Mouse (Mus musculus) gastrocnemius, postnatal 25 days (tissue): ENCODE measurements around the gene Cyfip2. TPM values are rescaled to one million over a fixed set of nuclear protein-coding genes. Genes with fewer than 3 reads are reported as not detected.

Source experiments
- DNase-seq: peaks from one replicate; pipeline ENCODE4 v3.0.0; 2022
- total RNA-seq, 2 experiments: library from RNA; stranded (reverse); gene quantifications; 1 replicate in 1 of 2; 2 replicates in 1 of 2; pipeline ENCODE4 v1.2.3; 2021

The Cyfip2 gene
- total RNA-seq, 2 experiments from 2014 or later: 0.54 to 0.90 TPM

DNA sequence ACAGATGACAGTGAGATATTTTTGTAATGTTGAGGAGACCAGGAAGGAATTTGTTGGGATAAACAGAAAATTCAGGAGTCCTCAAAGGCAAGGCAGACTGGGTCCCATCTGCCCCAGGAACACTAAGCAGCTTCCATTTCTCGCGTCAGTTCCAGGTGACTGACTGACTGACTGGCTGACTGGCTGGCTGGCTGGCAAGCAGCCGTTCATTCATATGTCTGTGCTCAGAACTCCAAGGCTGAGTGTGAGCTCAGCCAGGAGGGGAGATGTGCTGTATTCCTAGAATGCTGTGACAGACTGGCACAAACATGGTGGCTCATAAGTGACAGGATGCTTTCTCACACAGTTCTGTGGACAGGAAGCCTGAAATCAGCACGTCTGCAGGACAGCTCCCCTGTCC is 78.7 kb downstream of the Cyfip2 start:
- DNase-seq: no peak

DNA sequence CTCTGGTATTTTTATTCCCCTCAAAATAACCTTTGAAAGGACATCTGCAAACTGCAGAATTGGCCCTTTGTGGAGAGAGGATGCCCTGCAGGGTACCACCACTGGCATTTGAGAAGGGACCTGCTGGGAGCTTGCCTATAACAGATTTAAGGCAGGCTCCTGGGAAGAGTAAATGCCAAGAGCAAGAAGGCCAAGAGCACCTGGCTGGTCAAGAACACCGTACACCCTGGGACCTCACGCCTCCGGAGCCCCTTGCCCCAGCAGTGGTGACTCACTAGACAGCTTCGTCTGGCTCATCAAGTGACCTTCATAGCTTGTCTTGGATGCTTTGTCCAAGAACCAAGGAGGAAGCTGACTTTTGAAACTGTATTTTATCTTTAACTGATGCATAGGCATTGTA is 79.9 kb downstream of the Cyfip2 start:
- no peak for DNase-seq

DNA sequence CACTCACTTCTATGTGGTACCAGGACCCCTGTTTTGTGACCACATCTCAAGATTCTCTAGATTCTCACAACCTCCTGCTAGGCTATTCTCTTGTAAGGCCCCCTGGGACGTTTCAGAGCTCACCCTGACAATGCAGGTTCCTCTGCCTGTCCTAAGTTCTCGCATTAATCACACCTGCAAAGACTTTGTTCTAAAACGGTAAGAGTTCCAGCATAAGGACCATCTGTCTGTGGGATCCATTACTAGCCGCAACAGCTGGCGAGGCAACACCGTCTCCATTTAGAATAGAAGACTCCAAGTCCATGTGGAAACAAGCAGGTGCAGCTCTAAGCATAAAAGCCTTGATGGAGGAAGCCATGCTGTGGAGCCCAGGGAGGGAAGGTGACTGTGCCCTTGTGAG is 82.5 kb downstream of the Cyfip2 start:
- DNase-seq: no peak

DNA sequence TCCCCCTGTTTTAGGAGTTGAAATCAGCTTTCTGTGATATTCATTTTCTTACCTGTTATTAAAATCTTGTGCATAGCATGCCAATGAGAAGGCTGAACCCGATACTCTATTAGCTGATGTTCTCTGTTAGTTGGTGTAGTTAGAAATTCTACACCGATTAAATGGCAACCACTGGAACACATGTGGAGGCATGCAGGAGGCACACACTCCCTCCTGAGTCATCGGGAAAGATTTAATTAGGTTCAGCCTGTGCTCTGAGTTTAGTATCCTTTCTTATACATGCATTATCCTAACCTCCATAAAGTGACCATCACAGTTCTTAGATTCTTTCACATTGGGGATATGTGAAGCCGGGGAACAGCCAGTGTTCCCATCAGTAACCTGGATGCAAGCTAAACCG is 87.3 kb downstream of the Cyfip2 start:
- no peak for DNase-seq

DNA sequence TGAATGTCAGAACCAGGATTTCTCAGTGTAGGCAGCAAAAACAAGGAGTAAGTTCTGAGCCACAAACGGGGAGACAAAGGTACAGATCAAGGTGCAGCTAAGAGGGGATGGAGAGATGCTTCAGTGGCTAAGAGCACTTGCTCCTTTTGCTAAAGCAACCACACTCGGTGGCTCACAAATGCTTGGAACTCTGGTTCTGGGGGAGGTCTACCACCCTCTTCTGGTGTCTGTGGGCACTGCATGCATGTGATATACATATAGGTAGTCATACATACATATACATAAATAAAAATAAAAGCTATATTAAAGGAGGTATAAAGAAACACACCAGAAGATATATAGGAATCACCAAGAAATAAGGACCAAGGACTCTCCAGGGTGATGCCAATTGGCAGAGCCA is 89.1 kb downstream of the Cyfip2 start:
- DNase-seq: no peak

DNA sequence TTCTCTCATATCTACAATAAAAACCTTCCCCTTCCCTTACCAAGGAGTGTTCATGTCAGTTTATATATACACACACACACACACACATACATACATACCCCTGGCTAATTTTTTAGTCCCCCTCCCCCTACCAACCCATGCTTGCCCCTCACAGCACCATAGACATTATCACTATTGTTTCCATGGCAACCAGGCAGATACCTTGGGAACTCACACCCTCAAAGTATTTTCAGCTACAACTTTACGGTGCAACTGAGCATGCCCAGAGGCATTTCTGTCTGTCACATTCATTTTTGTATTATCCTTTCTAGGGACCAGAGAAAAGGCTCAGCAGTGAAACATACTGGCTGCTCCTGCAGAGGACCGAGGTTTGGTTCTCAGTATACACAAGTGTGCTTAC is 92.4 kb downstream of the Cyfip2 start:
- DNase-seq: no peak

DNA sequence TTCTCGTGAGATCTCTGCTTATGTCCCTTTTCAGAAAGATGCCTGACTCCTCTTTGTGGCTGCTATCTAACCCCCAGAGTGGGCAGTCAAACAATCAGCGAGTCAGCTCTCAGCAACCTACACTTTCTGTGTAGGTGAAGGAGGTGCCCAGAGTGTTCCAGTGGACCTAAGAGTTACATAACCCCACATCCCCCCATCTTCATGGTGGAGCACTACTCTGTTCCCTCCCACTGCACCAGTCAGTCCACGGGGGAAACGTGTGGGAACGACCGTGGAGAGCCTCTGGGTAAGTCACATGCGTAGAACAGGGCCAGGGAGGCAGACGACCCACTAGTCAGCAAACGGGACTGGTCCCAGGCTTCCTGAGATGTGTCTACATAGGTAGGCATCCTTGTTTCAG is 93.3 kb downstream of the Cyfip2 start:
- DNase-seq: no peak

DNA sequence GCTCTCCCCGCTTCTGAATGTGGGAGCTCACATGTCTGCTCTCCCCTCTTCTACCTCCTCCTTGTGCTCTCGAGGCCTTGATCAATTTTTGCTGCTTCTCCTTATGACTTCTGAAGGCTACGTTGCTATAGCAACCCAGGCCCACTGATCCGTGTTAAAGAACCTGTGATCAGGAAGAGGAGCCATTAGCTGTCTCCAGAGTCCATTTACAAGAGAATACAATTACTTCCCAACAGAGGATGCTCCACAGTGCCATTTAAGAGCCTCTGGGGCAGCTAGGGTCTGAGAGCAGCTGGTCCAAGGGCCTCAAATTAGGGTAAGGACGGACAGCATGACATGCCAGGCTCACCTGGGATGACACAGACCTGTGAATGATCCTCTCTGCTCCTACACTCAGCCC is 94.1 kb downstream of the Cyfip2 start:
- no peak for DNase-seq

DNA sequence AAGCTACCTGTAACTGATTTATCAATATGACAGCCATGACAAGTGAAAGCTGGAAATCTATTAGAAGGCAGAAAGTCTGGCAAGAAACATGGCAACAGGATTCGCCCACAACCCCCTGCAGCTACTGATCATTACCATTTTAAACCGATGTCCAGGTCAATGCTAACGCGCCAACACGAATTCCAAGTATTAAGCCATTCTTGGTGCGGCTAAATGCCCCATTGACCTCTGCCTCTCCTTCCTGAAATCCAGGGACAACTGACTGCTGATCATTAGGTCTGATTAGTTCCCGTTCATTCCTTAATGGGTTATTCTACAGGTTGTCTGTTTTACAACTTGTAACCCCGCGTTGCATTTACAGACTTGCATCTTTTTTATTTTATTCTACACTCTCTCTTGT is 95.0 kb downstream of the Cyfip2 start:
- no peak for DNase-seq

DNA sequence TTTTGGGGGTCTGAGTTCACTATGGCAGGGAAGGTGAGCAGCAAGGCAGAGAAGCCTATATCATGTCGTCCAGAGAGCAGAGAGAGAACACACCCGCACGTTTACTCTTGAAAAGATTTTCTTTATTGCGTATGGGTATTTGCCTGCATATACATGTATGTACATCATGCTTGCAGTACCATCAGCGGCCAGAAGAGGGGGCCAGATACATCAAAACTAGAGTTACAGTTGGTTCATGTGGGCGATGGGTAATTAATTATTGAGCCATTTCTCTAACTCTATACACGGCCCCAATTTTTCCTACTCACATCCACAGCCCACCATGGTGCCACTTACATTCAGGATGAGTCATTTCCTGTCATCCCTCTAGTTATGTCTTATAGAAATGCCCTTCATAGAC is 96.0 kb downstream of the Cyfip2 start:
- no peak for DNase-seq

DNA sequence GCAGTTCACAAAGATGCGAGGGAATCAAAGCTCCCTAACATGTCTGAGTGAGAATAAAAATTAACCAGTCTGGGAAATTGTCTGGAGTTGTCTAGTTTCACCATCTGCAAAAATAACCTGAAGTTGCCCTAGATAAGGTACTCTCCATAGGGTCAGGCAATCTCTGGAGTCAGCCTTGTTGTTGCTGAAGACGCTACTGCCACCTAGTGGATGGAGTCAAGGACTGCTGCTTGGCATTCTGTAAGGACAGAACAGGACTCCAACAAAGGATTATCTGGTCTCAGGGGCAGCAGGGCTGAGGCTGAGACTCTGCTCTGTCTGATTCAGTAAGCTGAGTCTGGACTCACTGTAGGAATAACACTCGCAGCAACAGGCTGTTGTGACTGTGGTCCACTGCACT is 97.3 kb downstream of the Cyfip2 start:
- no peak for DNase-seq

DNA sequence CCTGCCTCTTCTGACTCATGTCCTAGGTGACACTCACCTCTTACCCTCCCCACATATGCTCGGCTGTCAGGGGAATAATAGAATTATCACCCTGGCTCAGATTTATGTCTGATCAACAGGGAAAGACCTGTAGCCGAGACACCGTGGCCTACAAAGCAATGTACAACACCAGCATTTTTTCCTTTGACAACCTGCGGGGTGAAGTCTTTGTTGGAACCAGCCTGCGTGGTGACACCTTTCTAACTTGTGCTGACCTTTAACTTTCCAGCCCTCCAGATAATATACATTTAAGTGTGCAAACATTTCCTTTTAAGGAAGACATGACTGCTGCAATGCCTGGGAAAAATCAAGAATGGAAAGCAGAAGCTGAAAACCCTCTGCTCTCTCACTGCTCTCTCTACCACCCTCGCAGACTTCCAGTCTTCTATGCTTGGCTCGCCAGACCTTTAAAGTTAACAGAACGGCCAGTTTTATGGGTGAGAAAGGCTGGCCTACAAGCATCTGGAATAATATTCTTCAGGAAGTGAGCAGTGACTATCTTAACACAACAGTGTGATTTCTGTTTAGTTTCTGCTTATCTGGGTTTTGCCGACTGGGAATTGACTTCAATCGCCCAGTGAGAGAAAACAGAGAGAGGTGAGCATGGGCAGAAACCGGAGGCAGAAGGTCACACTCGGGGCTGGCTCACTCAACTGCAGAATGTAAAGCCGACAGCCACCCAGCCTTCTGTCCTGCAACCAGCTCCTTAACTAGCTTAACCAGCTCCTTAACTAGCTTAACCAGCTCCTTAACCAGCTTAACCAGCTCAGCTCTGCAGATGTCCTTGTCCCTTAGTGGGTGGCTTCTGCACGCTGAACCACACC is 98.1 kb downstream of the Cyfip2 start:
- no peak for DNase-seq

DNA sequence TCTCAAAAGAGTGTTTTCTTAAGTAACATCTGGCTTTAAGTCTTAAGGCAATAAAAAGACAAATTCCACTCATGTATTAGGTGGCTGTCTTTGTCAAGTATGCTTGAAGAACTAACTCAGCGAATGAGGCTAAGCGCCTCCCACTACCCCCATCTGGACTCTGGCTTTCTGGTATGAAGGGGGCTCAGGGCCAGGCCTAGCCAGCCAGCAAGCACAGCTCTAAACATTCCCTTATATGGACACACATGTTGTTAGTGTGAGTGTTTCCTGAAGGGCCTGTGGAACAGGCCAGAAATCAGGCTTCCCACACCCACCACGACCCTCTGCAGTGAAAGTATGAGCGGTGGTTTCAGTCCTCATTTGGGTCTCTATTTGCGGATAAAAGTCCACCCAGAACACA is 98.8 kb downstream of the Cyfip2 start:
- DNase-seq: no peak

DNA sequence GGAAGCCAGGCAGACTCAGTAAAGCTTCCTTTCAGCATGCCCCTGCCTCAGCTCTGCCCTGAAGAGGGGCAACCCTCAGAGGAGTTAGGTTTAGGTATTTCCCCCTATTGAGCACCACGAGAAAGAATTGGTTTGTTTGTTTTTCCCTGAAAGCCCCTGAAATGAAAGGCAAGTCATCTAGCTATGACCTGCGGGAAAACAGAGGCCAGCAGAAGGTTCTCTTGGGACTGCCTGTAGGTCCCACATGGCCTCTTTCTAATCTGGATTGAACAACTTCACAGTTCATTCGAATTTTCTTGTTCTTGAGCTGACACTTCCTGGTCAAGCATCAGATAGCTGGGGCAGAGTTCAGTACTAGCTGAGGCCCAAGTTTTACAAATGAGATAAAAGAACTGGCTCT is 100.8 kb downstream of the Cyfip2 start:
- DNase-seq: no peak

DNA sequence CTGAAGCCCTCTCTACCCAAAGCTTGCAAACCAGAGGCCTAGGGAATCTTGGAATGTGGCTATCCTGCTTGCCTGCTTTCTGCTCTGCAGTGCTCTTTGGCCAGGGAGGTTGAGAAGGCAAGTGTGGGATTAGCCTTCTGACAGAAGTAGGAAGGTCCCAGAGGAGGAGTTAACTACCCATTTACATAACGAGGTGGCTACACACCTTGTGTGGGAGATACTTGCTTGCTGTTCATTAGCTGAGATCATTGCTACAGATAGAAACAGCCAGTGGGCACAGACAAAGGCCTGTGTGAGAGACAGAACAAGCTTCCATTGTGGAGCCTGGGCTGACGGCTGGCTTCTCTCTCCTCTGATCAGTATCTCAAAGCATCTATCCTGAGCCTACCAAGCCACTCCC is 102.8 kb downstream of the Cyfip2 start:
- no peak for DNase-seq

DNA sequence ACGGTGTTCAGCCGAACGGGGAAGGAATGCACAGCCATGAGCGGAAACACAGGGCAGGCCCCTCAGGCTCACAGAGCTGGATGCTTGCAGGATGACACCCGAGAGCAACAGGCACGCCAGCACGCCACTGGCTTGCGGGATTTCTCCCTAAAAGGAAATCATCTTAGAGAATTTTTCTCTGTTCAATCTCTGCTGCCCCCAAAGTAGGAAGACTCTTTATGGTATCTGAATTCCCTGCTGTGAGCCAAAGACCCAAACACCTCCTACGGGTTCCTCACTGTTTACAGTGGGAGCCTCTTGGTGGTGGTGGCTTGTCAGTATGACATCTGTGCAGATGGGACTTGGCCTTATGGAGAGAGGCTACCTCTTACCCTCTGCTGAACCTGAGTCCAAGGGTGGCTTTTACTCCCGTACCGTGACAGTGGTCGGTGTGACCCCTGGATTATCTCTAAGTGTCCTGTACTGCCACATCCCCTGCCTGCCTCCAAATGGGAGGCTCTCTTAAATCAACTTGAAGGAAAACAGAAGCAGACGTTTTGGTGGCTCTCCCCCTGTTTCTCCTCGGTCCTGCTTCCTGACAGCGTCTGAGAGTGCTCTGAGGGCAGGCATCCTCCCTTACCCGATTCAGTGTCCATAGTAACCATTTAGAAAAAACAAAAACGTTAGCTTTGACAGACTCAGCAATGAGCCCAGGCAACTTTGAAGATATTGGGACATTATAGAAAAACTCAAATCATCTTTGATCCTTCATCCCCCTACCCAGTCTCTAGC is 106.8 kb downstream of the Cyfip2 start:
- no peak for DNase-seq

DNA sequence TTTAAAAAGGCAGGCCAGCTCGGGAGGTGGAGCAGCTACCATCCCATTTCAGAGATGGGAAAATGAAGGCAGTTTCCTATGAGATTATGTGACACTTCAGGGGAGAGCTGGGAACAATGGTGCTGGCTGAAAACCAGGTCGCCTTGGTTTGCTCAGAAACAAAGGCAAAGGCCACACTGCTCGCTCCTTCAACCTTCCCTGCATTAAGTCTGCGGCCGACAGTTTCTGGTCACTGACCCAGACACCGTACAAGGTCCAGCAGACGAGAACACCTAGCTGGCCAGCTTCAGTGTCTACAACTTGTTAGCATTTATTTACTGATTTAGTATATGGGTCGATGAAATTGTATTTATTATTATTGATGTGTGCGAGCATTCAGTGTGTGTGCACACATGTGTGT is 107.8 kb downstream of the Cyfip2 start:
- no peak for DNase-seq

DNA sequence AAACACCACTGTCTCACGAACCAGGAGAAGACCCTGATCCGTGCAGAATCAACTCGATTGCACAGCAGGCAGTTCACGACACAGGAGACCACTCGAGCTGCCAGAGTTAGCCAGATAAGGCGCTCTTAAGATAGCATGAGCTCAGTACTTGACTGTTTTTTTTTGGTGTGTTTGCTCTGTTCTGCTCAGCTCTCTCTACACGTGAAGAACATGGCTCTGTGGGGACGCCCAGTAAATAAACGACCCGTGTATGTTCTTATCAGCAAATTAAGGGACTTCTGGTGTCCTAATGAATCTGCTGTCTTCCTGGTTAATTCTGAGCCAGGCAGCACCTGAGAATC is 110.1 kb downstream of the Cyfip2 start:
- DNase-seq: no peak

DNA sequence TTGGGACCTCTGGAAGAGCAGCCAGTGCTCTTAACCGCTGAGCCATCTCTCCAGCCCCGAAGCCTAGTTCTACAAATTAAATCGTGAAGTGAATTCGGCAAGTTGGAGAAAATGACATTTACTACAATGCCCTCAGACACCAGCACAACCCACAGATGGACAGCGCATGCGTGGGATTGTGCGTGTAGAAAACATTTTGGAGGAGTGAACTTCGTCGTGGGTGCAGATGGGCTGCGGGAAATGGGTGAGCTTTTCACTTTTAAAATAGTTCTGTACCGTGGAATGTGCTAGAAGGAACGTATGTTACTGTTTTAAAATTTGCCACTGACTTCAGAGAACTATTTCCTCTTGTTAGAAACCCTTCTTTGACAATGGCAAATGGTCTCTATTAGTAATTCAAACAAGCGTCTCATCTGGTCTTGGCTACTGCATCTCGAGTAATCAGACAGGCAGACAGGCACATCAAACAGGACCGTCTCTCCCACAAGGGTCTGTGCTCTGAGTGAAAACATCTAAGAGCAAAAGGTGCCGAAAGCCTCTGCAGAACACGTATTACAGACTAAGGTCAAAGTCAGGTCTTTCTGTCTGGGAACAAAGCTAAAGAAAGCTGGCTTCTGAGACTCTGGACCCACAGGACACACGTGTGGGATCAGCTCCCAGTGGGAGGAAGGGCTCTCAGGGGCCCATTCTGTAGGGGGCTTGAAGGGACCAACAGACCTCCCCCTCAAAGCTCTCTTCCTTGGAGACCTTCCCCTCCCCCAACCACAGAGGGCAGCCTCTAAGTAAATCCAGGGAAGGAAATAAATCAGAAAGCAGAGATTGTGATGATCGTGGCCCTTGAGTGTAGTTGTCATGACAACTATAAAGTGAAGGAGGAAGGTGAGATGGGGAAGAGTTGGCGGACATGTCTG is 110.8 kb downstream of the Cyfip2 start:
- no peak for DNase-seq

DNA sequence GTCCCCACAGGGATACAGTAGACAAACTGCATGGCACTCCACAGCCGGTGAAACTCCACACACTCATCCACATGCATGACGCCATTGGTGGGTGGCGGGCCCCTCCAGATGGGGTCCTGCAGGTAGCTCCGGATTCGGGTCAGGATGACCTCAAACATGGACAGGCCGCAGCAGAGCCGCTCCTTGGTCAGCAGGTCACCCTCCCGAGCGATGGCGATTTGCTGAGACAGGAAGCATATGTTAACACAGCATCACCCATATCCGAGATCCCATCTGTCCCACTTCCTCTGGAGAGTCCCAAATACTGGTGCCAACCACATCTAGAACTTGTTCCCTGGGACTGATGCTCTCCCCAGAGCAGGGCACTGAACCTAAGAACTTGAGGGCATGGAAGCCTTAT is 112.0 kb downstream of the Cyfip2 start:
- no peak for DNase-seq

DNA sequence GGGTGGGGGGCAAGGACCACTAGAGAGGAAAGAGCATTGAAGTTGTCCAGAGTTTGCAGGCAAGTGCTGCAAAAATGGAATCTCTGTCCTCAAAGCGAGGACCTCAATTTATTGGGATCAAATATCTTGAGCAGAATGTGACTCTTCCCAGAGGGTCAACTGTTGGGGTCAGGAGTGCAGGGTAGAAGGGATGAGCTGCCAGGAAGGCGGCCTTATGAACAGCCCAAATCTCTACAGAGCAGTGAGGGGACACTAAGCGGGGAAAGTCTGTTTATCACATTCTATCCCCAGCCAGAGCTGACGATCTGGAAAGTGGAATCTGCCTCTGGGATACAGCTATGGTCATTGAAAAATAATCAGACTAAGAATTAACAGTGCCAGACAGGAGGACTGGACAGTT is 118.5 kb downstream of the Cyfip2 start:
- DNase-seq: no peak

DNA sequence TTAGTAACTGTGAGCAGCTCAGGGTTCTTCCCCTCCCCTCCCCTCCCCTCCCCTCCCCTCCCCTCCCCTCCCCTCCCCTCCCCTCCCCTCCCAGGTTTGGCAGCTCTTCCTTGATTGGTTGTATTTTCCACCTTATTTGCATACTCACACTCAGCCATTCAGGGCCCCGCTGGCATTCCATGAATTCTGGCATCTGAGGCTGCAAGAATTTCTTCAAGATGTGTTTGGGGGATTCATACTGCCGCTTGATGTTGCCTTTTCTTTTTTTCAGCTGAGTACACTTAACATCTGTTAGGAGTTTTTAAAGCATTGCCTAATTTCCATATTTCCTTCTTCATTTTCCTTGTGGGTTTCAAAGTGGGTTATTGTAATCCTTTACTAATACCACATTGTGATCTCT is 124.4 kb downstream of the Cyfip2 start:
- DNase-seq: no peak

DNA sequence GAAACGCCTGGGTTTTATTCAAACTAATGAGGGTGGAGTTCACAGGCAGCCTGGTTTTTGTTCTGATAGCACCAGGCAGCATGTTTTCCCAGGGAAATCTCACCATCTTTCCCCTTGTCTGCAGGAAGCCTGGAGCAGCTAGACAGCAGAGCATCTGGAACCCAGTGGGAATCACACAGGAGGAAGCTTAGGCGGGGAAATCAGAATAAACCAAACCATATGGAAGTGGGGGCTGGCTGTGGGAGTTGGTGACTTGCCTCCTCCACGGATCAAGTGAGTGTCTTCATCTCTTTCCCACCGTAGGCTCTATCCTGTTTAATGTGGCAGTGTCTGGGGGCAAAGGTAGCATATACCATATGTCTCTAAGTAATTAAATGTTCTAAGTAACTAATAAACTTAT is 127.2 kb downstream of the Cyfip2 start:
- DNase-seq: no peak
